Mouse (Mus musculus) forebrain, embryonic 12.5 days (tissue): ENCODE data around the gene Sncb. TPM values are rescaled to one million over a fixed set of nuclear protein-coding genes. Genes with fewer than 3 reads are reported as not detected.

Experiments
- ATAC-seq: fragments of 200-750 bp; cut with Nextera tagmentation; 2 replicates; pipeline ENCODE4 v1.8.0; 2017; ENCODE audit warnings: moderate TSS enrichment; ENCODE audit not compliant: low FRiP score
- H3K27ac ChIP-seq: fragments of 300-500 bp; sonication (generic); 2 replicates; pipeline ENCODE4 v1.5.1; 2016; ENCODE audit warnings: mild to moderate bottlenecking
- H3K27me3 ChIP-seq: fragments of 300-500 bp; sonication (generic); 2 replicates; pipeline ENCODE4 v1.6.1; 2016; ENCODE audit warnings: mild to moderate bottlenecking
- H3K36me3 ChIP-seq: fragments of 300-500 bp; sonication (generic); replicated peaks from 2 replicates; pipeline ENCODE4 v1.6.1; 2016; ENCODE audit warnings: mild to moderate bottlenecking
- H3K4me1 ChIP-seq: fragments of 300-500 bp; sonication (generic); 2 replicates; pipeline ENCODE4 v1.6.1; 2016
- H3K4me2 ChIP-seq: fragments of 300-500 bp; sonication (generic); 2 replicates; pipeline ENCODE4 v1.6.1; 2016; ENCODE audit warnings: mild to moderate bottlenecking, moderate library complexity
- H3K4me3 ChIP-seq: fragments of 300-500 bp; sonication (generic); replicated peaks from 2 replicates; pipeline ENCODE4 v1.5.1; 2016; ENCODE audit warnings: mild to moderate bottlenecking
- H3K9ac ChIP-seq: fragments of 300-500 bp; sonication (generic); 2 replicates; pipeline ENCODE4 v1.6.1; 2016; ENCODE audit warnings: mild to moderate bottlenecking
- H3K9me3 ChIP-seq: fragments of 300-500 bp; sonication (generic); 2 replicates; pipeline ENCODE4 v1.6.1; 2016
- WGBS: fragments of 180-500 bp; shearing (Covaris S2); methylation state at CpG from one replicate; pipeline ENCODE4 v1.1.7; 2016; 5-methylcytosine and 5-hydroxymethylcytosine counted together
- polyA plus RNA-seq: library from polyadenylated mRNA; unstranded; fragments of >200 nt; fragmentation: Nextera tagmentation; extraction: Ambion mirVana; gene quantifications from 2 replicates; pipeline ENCODE4 v1.2.1, GENCODE M21; 2016

The Sncb gene
- polyA plus RNA-seq, 1 experiment from 2014 or later, result 3.6 TPM

DNA sequence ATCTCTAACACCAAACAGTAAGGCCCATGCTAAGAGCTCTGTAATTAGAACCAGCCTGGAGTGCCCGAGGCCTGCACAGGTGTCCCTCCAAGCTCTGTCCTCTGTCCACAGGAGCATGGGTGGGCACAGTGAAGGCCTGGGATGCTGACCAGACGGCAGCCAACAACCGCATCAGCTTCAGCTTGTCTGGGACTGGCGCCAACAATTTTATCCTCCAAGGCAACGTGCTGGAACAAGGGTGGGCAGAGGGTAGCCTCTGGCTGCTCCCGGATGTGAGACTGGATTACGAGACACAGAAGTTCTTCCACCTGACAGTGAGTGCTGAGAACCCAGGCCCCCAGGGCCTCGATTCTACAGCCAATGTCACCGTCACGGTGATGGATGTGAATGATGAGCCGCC is 40.3 kb downstream of the Sncb start:
- Histone ChIP-seq H3K9me3 (peaks cover 5% of the 10 kb centered on the region; the same call in 1 of the 2 replicates), H3K4me2 (no peak overlapping the region), H3K9ac (no peak overlapping the region), H3K4me1 (no peaks in the 10 kb centered on the region), H3K36me3 (no peaks in the 10 kb centered on the region), H3K4me3 (no peak overlapping the region), H3K27ac (no peak overlapping the region), H3K27me3 (no peaks in the 10 kb centered on the region)
- ATAC-seq, result no peak
- WGBS, result 79% methylated on average over 11 of the region's 11 CpGs

DNA sequence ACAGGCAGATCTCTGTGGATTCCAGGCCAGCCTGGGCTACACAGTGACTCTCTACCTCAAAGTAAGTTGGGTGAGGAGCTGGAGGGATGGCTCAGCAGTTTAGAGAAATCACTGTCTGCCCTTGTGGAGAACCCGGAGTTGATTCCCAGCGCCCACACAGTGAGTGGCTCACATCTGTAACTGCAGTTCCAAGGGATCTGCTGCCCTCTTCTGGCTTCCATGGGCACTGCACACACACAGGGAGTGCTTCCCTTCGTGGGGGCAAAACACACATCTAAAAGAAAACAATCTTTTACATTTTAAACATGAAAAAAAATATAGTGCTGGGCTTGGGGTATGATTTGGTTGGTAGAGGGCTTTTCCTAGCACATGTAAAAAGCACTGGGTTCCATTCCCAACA is 43.3 kb downstream of the Sncb start:
- ATAC-seq, result no peak
- H3K27ac ChIP-seq, result no peak overlapping the region

DNA sequence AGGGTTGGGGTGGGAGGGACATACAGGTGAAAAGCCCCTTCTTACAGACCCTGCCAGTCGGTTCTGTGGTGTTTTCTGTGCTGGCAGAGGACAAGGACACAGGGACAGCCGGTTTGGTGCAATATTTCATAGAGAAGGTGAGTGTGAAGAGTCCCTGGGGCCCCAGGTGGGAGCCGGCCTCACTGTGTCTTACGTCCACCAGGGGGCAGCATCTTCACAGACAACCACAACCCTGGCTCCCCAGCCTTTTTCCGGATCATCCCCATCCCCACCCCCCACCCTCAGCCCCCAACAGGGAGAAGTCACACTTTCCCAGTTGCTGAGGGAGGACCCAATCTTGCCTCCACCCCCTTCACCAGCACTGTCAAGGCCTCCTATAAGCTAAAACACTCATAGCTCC is 49.5 kb downstream of the Sncb start:
- peaks cover 8% of the 10 kb centered on the region; the same call in 1 of the 2 replicates for H3K27me3 ChIP-seq

More for the DNA sequence above, 43.3 kb downstream of the Sncb start:
- no peak overlapping the region for H3K4me2 ChIP-seq
- no peaks in the 10 kb centered on the region for H3K27me3 ChIP-seq
- no peaks in the 10 kb centered on the region for H3K36me3 ChIP-seq
- no peak overlapping the region for H3K9ac ChIP-seq
- H3K4me1 ChIP-seq, result no peaks in the 10 kb centered on the region
- peaks cover 5% of the 10 kb centered on the region; the same call in 1 of the 2 replicates for H3K9me3 ChIP-seq
- H3K4me3 ChIP-seq, result no peak overlapping the region
- WGBS, result 88% methylated on average over 3 of the region's 3 CpGs

DNA sequence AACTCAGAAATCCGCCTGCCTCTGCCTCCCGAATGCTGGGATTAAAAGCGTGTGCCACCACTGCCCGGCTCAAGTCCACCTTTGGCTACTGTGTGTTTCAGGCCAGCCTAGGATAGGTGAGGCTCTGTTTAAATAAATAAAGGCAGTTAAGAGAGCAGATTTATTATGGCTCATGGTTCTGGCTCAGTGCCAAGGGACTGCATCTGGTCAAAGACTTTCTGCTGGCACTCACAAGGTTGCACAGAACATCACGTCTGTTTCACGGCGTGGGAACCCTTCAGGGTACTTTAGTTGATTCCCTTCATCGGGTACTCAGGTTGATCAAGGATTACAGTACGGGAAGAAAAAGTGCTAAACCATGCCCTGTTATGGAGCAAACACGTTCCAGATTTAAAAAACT is 51.4 kb downstream of the Sncb start:
- Histone ChIP-seq H3K36me3 (no peaks in the 10 kb centered on the region), H3K9ac (no peak overlapping the region), H3K4me2 (no peak overlapping the region), H3K27ac (no peak overlapping the region), H3K4me1 (no peaks in the 10 kb centered on the region), H3K27me3 (peaks cover 8% of the 10 kb centered on the region; the same call in 1 of the 2 replicates), H3K4me3 (no peak overlapping the region), H3K9me3 (no peaks in the 10 kb centered on the region)
- 82% methylated on average over 10 of the region's 10 CpGs for WGBS
- no peak for ATAC-seq

More for the DNA sequence above, 49.5 kb downstream of the Sncb start:
- no peaks in the 10 kb centered on the region for H3K9me3 ChIP-seq
- no peak overlapping the region for H3K27ac ChIP-seq
- ATAC-seq, result no peak
- H3K9ac ChIP-seq, result no peak overlapping the region
- H3K4me3 ChIP-seq, result no peak overlapping the region
- H3K4me1 ChIP-seq, result no peaks in the 10 kb centered on the region
- no peak overlapping the region for H3K4me2 ChIP-seq
- H3K36me3 ChIP-seq, result no peaks in the 10 kb centered on the region
- 3% methylated on average over 5 of the region's 5 CpGs for WGBS

DNA sequence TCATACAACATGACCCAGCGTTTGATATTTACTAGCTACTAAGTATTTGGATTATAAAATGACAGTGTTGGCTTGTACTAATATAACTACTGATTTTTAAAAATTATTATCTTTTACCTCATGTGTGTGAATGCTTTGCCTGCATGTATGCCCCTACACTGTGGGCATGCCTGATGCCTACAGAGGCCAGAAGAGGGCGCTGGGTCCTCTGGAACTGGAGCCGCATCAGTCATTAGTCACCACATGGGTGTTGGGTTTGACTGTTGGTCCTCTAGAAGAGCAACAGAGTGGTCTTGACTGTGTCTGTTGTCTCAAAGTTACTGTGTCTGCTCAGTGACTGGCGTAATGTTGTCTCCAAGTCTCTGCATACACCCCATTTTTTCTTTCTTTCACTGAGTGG is 52.0 kb downstream of the Sncb start:
- Histone ChIP-seq H3K9ac (no peak overlapping the region), H3K36me3 (no peaks in the 10 kb centered on the region), H3K27ac (no peak overlapping the region), H3K9me3 (no peaks in the 10 kb centered on the region), H3K4me3 (no peak overlapping the region), H3K27me3 (peaks cover 8% of the 10 kb centered on the region; the same call in 1 of the 2 replicates), H3K4me2 (no peak overlapping the region), H3K4me1 (no peaks in the 10 kb centered on the region)
- 41% methylated on average over 4 of the region's 4 CpGs for WGBS
- no peak for ATAC-seq

DNA sequence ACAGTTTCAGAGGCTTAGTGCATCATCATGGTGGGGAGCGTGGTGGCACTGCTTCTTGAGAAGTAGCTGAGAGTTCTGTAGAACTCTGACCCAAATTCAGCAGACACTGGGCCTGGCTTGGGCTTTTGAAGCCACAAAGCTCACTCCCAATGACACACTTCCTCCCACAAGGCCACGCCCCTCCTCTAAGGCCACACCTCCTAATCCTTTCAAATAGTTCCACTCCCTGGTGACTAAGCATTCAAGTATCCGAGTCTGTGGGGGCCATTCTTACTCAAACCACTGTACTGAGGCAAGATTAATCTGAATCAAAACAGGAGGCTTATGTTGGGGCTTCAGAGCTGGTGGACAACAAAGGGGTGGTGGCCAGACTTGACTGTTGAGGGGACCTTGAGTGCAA is 55.5 kb downstream of the Sncb start:
- Histone ChIP-seq H3K4me2 (no peak overlapping the region), H3K4me1 (no peaks in the 10 kb centered on the region), H3K9me3 (no peaks in the 10 kb centered on the region), H3K9ac (no peak overlapping the region), H3K27me3 (peaks cover 10% of the 10 kb centered on the region; the same call in 1 of the 2 replicates), H3K4me3 (no peak overlapping the region), H3K27ac (no peak overlapping the region), H3K36me3 (no peaks in the 10 kb centered on the region)
- ATAC-seq, result no peak
- WGBS, result 78% methylated on average over 3 of the region's 3 CpGs

Other genes with a start within 250 kb of the Sncb start
- gene 4833439L19Rik, start 201.2 kb downstream of the Sncb start, polyA plus RNA-seq, result 243 and 259 TPM in 2 replicates
- 44.4 and 50.3 TPM in 2 replicates for gene Arl10, start 191.6 kb downstream of the Sncb start, polyA plus RNA-seq
- 60.4 and 62.0 TPM in 2 replicates for gene Nop16, start 176.5 kb downstream of the Sncb start, polyA plus RNA-seq
- 166 and 167 TPM in 2 replicates for gene Higd2a, start 176.4 kb downstream of the Sncb start, polyA plus RNA-seq
- 32.7 and 34.6 TPM in 2 replicates for gene Cltb, start 155.3 kb downstream of the Sncb start, polyA plus RNA-seq
- 74.1 and 76.7 TPM in 2 replicates for gene Faf2, start 144.8 kb downstream of the Sncb start, polyA plus RNA-seq
- 102 and 113 TPM in 2 replicates for gene Rnf44, start 72.7 kb downstream of the Sncb start, polyA plus RNA-seq
- 0.05 TPM in 1 of 2 replicates, not detected in the other for gene Cdhr2, start 65.1 kb downstream of the Sncb start, polyA plus RNA-seq
- gene Gprin1, start 16.7 kb downstream of the Sncb start, polyA plus RNA-seq, result 4.3 and 11.3 TPM in 2 replicates
- gene Eif4e1b, start 17.4 kb upstream of the Sncb start, polyA plus RNA-seq, result not detected in 2 replicates
- 12.8 and 14.2 TPM in 2 replicates for gene Tspan17, start 22.8 kb upstream of the Sncb start, polyA plus RNA-seq
- gene Unc5a, start 182.8 kb upstream of the Sncb start, polyA plus RNA-seq, result 4.8 and 5.6 TPM in 2 replicates